Mouse (Mus musculus): ENCODE measurements around the gene Stra6.

Gene Stra6

GRCm38 (mm10) chr9:58051937-58052336, 11.7 kb upstream of the Stra6 start:
- DNase-seq: peak; percentile 36 to 52

- DNase-seq: peak; percentile 91 to 92
These were observed 10.5 kb upstream of the Stra6 start for GRCm38 (mm10) chr9:58053102-58053501.

DNA sequence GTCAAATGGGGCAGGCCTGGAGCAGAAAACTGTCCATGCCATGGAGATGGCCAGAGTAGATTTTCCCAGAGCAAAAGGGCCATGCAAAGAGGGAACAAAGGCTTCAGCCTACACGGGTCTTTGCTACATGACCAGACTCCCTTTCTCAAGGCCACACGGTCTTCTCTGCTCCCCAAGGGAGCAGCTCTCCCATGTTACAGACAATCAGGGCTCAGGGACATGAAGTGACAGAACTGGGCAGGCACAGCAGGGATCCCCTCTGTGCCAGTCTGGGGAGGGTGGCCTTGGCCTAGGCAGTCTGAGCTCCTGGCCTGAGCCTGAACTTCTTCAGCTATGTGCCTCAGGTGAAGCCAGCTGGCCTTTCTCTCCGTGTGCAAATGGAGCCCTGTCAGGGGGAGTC, 10.0 kb upstream of the Stra6 start:
- DNase-seq: peak in 1 of 2 experiments; percentile 28

DNA sequence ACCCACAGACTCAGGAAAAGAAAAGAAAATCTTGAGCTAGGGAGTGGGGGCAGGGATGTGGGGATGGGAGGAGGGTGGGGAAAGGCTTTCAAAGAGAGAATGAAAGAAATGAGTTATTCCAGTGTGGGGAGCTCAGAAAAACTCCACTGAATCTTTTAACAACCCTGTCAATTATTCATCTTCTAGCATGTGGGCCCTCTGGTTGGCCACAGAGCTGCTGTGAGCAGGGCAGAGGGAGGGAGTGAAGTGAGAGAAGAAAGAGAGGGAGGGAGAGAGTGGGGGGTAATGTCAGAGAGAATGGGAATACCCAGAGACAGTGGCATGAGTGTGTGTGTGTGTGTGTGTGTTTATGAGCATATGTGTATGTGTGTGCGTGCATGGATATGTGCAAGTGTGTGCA, 9.6 kb upstream of the Stra6 start:
- DNase-seq: no peak

GRCm38 (mm10) chr9:58055666-58056065, 7.9 kb upstream of the Stra6 start:
- no peak for DNase-seq

DNA sequence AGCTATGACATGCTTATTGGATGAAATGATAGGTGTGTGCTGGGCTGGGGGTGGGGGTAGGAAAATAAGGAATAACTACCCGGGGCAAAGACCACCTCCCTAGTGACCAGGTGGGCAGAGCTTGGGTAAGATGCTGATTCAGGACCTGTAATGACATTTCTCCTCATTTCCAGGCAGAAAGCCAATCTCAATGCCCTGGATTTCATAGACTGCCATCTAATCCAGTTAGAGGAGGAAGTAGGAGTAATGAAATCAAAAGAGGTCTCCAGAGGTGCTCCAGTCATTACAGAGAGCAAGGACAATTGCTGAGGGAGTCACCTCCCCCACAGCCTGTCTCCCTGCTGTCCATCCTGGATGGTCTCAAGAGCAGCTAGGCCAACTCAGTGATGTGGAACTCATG, 3.7 kb upstream of the Stra6 start:
- DNase-seq: peak in 1 of 2 experiments; percentile 59

DNA sequence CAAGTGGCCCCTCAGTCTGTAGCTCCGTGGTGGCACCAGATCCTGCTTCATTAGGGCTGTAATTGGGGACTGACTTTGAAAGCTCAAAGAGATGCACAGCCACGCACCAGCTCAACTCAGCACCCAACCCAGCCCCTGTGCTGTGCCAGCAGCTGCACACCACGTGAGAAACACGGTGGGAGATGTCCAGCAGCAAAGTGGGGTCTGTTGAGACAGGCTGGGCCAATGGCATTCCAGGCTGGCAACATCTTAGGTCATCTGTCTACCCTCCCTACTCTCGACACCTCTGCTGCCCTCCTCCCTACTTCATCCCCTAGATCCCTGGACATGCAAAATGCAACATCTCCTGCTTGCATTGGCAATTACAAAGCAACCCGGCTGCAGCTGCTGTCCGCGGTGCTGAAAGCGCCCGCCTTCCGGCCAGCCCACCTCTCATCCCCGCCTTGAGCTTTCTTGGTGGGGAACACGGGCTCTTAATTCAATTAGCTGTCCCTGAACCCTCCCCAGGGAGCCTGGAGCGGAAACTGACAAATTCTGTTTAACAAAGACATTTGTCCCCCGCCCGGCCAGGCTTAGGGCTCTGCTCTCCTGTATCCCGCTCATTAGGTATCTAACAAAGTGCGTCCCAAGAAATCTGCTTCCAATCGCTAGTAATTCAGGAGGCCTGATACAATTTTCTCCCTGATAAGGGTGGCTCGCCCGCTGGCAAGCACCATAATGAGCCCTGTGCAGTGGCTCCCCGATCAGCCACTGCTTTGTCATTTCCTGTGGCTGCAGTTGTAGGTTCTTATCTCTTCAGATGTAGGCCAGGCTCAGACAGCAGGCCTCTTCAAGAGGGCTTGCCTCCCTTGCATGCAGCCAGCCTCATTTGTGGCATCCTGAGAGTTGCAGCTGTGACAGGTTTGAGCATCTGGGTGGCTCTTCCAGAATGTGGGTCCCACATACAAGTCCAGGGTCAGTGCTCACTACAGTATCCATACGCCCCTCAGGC, 2.6 kb upstream of the Stra6 start:
- DNase-seq: peak; percentile 58 to 63

DNA sequence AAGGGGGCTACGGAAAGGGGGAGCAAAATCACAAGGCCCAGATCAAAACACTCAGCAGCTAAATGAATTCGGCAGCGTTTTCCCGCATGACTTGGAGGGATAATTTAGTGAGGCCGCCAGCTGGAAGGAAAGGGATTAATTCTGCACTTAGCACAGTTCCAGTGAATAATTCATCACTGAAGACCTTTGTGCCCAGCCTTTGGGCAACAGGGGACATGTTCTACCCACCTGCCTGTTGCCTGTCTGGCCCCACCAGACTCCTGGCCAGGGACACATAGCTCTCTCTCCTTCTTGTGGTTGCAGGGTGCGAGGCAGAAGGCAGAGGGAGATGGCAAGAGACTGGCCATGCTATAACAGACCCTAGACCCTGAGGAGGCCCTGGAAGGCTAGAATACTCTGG, 1.9 kb downstream of the Stra6 start:
- DNase-seq: peak; percentile 70 to 72

DNA sequence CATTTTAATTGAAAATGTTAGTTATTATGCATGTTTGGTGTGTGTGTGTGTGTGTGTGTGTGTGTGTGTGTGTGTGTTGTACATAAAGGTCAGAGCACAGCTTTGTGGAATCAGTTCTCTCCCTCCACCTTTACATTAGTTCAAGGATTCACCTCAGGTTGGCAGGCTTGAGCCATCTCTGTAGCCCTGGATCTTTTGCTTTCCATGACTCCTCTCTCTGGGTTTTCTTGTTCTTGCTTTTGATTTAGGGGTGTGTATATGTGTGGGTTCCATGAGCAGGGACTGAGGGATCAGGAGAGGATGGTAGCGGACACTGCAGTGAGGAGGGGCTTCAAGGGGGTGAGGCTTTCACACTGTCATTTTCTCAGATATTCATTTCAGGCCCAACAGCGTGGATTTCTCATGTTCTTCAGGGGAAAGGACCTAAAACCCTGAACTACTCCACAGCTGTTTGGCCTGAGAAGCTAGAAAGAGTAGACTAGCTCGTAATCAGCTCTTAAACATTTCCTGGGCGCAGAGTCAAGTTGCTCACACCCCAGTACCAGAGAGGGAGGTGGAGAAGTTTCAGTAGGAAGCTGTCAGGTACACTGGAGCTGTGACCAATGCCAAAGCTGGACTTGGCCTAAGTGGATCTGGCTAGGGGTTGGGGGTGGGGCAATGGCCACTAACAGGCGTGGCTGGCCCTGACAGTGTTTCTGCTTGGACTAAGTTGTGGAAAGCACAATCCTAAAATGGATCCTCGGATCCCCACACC, 2.6 kb downstream of the Stra6 start:
- peak; percentile 62 to 68 for DNase-seq

- peak; percentile 58 to 67 for DNase-seq
These were observed 3.1 kb downstream of the Stra6 start for GRCm38 (mm10) chr9:58066731-58067095.

DNA sequence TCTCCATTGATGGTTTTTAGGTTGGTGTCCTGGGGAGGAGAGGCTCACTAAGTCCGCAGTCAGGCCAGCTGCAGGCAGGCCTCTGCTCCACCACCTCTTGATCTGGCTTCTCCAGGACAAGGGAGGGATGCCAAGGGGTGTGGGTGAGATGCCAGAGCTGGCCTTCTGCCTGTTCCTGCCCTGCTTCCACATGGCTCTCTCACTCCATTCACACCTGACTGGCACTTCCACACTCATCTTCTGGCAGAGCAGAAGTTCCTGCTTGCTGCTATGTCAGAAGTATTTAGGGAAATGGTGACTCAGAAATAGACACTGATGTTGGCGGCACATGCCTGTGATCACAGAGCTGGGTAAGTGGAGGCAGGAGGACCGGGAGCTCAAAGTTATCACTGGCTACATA, 4.0 kb downstream of the Stra6 start:
- DNase-seq: peak; percentile 92 to 94

DNA sequence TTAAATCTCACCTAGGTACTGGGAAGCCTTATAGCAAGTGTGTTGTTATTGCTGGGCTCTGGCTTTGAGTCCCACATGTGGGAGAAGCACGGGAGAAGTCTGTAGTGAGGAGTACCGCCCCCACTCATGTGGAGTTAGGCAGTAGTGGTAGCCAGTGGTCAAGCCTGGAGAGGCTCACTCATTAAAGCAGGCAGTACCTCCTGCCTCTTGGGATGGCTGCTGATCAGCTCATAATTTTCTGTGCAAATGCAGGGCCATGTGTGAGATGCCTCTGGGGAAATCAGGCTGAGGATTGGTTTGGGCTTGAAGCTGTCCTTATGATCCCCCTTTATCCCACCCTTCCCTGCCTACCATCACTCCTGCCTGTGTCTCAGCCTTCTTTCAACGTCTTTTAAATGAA, 11.0 kb downstream of the Stra6 start:
- no peak for DNase-seq

DNA sequence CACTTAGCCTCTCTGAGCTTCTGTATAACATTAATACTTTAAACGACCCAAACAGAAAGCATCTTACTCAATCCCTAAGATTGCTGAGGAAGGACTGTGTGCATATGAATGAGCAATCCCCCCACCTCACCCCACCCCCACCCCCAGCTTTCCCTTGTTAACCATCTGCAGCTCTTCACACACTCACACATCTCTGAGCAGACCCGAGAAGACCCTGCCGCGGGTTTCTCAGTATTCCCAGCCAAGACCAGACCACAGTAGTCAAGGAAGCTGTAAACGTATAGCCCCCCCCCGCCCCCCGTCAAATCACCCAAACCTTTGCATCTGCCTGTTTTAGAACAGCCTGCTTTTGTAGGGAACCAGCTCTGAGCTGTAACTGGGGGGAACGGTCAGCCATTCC, 21.0 kb downstream of the Stra6 start:
- DNase-seq: peak in 1 of 2 experiments; percentile 52

- DNase-seq: peak; percentile 95 to 96
These were observed 21.5 kb downstream of the Stra6 start for GRCm38 (mm10) chr9:58085074-58085473.

- DNase-seq: peak in 1 of 2 experiments; percentile 40
These were observed 22.6 kb downstream of the Stra6 start for GRCm38 (mm10) chr9:58086203-58086602.

DNA sequence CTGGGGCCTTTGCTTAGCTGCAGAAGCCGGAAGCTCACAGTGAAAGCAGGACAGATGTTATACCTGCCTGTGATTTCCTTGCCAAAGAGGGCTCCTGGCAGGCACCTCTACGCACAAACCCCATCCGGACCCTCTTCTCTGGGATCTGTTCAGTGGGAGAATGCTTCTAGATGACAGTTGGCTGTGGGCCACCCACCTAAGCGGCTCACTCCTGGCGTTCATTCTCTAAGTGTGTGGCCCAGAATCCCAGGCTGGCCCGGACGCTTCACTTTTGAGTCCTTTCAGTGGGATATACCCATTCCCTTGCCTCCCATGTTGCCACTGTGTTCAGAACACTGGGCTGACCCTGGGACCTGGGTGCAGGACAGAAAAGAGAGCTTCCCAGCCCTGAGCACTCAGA, 23.3 kb downstream of the Stra6 start:
- DNase-seq: peak; percentile 62

DNA sequence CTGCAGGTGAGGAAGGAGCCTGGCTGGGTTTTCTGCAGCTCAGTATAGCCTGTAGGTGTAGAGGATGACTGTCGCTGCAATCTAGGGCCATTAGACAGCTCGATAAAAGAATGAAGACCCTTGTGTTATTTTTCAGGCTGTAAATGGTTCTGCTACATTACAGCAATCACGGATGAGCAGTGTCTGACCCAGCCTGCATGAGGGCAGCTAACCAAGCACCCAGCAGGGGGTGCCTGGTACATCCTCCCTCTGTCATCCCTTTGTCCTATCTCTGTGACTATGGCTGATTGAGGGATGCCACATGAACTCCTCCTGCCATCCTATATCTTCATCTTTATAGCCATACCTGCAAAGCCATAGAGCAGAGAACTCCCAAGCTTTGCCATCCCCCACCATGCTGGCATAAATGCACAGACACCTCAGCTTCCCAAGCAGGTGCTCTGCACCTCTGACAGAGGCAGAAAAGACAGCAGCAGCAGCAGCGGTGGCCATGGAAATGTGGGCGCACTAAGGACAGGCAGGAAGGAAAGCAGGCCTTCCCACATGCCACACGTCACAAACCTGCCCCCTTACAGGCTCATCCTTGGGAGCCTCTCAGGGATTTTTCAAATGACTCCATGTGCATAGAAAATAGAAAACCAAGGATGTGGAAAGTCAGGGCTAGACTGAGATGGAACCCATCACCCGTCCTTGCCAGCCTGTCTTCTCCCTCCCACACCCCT, 23.9 kb downstream of the Stra6 start:
- peak; percentile 76 to 77 for DNase-seq

- DNase-seq: peak; percentile 50 to 51
These were observed 28.2 kb downstream of the Stra6 start for GRCm38 (mm10) chr9:58091623-58092425.

DNA sequence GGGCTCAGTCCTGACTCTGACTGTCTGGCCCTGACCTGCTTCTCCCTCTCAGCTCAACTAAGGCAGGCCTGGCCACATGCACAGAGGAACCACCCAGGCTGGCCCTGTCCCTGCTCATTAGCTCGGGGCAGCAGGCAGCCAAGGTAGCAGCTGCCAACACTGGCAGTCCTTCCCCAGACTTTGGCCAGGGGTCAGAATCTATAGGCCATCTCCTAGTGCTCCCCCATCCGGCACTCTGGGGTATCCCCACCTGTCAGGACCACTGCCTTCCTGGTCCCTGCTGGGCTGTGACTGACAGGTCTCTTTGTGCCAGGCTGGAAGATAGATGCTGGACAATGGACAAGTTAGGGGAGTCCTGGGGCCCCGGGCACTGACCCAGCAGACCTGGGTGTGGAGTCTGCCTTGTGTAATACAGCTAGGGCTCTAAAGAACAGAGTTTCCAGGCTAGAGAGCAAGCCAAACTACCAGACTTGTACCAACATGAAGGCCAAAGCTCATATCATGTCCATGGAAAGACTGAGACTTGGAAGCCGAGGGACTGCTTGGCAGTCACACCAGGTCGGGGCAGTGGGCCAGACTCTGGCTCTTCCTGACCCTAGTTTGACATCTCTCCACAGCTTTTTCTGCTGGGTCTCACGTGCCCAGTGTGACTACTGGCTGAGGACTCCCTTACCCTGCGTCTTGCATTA, 29.1 kb downstream of the Stra6 start:
- peak; percentile 96 to 98 for DNase-seq

- DNase-seq: peak; percentile 58 to 61
These were observed 30.2 kb downstream of the Stra6 start for GRCm38 (mm10) chr9:58093776-58094175.

DNA sequence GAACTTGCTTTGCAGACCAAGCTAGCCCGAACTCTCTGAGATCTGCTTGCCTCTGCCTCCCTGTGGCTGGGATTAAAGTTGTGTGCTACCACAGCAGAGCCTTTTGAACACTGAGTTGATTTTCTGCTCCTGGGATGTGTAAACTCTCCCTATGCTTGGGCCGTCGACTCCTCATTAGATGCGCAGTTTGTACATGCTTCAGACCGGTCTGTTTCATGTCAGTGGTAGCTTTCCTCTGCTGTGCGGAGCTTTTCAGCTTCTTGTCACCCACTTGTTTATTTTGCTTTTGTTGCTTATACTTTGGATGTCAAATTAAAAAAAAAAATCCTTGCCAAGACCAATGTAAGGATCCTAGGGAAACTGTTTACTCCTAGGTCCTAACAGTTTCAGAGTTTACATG, 32.4 kb downstream of the Stra6 start:
- DNase-seq: no peak
